Mouse (Mus musculus) ES-CJ7 (cell line): ENCODE measurements around the gene Man1c1.

Experiments used
- DNase-seq: peaks from one replicate; pipeline ENCODE4 v3.0.0; 2011; ENCODE audit warnings: low read depth, low spot score

Man1c1 gene

DNA sequence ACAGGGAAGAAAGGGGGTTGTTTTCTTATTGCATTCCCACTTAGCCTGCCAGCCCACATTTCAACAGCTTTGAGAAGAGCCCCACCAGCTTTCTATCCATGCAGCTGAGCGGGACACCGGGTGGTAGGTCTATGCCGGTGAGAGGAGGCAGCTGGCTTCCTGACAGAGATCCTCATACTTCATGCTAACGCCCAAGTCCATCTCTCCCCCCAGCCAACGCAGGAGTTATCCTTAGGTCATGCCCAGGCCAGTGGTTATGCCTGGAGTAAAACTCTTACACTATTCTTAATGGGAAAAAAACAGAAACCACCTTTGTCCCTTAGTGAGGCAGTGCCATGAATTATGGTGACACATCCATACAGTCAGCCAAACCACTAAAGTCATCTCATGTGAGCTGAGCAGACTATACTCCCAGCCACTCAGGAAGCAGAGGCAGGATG is 66.0 kb downstream of the Man1c1 start:
- DNase-seq, result no peak

DNA sequence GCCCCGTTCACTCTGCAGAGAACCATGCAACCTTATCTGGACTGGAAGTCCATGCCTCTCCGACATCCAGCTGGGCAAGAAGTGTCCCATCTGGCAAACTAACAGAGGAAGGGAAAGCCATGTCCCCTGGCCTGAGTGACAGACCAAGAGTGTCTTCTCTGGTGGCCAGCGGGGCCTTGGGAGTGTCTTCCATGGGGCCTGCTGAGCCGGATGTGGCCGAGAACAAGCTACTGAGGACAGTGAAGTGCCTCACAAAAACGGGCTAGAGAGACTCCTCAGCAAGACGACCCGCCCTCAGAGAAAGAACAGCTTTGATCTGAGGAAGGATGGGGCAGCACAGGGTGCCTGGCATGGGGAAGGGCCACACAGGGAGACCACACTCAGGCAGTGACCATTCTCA is 67.7 kb downstream of the Man1c1 start:
- no peak for DNase-seq

DNA sequence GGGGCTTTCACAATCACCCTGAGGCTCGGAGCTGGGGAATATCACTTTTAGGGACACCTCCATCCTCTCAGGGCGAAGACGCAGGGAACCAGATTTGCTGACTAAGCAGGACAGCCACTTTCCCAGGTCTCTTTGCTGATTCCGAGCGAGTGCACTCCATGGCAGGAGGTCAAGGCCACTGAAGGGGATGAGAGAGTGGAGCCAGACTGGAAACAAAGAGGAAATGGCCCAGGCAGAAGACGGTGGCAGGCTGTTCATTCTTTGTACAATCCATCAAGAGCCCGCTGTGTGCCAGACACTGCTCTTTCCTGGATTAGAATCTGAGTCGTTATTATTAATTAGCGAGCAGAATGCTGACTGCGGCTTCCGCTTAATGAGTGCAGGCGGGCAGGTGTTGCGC is 70.1 kb downstream of the Man1c1 start:
- peak; percentile 80 for DNase-seq

DNA sequence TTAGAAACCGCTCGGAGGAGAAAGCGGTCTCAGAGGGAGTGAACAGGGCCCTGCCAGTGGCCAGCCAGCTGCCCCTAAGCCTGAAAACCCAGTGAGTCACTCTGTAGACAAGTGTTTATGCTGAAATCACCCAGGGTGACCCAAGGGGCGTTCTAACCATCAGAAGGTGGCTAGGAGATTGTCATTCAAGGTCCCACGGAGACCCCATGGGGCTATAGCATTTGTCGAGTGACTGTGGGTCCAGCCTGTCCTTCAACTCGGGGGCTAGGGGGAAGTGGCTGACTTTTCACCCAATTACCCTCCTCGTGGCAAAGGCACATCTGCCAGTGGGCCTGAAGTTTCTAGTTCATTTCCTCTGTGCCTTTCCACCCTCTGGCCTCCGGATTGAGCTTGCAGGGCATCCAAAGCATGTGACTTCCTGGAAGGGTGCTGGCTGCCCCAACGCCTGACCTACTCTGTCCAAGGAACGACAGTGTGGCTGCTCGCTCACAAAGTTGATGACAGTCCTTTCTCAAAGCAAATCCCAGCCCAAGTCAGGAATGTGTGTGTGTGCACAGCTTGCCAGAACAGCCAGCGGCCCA is 71.9 kb downstream of the Man1c1 start:
- no peak for DNase-seq

DNA sequence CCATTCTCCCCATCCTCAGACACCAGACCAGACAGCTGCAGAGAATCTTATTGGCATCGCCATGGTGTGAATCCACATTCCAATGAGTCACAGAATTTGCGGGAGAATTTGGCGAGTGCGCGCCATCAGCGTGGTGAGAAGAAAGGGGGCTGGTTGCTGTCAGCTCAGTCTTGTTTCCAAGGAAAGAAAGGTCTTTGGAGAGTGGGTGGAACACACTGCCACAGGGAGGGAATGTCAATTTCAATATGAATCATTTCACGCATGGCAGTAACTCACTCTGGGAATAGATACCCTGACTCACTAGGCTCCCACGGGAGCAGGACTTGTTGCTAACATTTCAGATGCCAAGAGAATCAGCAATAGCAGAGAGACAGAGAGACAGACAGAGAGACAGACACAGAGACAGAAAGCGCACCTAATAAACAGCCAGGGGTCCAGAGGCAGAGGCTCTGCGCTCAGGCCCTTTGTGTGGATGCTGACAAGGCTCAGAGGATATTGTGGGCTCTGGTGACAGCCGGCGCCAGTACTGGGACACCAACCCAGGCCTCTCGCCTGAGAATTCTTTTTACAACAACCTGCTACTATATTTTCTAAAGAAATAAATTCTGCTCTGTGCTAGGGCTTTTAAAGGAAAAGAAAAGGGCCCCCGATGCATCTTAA is 72.5 kb downstream of the Man1c1 start:
- no peak for DNase-seq

DNA sequence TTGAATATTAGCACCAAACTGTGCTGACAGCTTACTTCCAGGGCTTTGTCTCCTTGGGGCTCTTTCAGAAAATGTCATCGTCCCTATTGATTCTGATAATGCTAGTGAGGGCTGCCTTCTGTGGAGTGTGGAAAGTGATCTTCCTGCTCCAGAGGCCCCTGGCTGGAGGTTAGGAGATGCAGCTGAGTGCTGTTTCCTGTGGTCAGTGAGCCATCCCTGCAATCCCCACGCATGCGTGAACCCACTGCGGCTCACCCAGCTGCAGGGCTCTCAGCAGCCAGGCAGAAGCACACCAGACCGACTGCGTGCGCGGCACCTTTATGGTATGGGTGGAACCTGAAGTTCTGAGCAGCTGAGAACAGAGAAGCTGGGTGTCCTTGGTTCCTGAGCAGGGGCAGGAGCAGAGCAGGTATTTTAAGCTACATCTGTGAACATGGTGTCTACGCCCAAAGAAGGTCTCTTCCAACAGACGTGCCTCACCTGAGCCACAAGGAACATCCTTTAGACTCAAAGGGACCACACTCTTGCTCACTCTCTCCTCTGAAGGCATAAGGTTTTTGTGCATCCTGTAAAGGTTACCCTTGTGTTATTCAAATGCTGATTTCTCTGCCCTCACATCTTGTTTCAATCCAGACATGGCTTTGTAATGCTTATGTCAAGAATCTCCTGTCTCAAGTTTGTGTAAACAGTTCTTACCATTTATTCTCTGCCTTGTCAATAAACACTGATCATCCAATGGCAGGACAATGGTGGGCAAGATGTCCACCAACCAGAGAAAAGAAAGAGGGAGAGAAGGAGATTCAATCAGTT is 75.3 kb downstream of the Man1c1 start:
- peak; percentile 90 for DNase-seq

DNA sequence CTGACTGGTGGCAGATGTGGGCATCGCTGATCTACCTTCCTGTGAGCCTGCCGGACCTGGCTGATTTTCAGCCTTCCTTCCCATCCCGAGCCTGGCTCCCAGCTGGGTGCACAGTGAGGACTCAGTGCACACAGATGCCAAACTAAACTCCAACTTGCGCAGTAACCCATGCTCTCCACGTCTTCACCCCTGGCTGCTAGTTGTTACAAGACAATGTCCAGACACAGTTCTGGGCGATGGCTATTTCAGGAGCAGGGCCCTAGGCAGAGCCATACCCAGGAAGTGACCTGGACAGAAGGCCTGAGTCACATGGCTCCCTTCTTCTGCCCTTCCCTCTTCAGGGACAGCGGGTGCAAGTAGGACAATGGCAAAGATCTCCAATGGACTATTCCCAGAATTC is 76.0 kb downstream of the Man1c1 start:
- DNase-seq, result no peak

DNA sequence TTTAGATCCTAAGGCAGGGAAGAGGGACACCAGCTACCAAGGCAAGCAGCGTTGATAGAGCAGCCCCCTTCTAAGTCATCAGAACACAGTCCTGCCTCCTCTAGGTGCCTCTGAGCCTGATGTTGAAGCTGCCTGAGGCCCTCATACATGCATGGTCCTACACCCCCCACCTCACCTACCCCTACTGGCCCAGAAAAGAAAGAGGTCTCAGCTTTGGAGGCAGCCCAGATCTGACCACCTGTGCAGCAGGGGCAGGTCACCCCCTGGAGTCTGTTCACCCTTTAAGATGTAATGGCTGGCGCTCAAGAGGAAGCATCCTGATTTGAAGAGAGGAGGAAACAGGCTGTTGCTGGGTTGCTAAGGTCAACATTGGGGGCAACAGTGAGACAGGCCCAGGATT is 77.2 kb downstream of the Man1c1 start:
- no peak for DNase-seq

DNA sequence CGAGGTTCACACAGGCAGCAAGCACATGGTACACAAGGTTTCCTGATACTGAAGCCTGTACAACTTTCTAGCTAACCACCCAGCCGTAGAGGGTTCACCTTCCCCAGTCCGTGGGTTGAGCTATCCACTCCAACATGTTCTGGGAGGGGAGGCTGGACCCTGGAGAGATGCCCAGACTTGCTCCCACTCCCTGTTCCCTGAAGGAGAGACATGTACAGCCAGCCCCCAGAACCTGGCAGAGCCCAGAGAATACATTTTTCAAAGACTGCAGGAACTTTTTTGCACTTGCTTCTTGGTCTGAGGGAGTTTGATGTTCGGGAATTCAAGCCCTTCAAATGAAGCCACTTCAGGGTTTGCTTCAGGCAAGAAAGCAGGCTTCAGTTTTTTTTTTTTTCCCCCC is 77.7 kb downstream of the Man1c1 start:
- DNase-seq, result no peak

DNA sequence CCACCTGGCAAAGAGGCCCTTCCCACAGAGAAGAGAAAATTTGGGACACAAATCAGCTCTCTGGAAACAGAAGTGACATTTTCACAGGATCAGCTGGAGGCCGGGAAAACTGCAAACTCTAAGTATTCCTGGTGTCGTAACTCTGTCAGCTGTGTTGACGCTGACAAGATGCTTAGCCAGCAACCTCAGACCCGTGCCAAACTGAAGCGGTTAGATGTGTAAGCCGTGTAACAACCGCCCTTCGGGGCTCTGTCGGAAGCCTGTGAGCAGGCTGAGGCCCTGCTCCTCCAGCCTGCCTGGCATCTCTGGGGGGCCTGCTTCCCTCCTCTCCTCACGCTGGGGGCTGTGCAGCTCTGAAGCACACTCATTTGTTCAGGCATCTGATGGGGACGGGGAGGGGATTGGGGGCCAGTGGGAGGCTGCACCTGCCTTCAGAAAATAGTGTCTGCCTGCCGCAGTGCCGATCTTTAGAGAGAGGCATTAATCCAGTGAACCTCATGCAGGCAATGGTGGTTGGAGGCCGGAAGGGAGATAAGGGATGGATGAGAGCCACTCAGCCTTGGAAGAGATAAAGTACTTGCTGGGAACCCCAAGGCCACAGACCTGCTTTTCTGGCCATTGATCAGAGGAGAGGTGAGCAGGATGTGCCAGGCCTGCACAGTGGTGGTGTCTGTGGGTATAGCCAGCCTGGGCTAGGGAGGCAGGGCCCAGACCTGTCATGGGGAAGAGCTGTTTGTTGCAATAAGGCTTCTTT is 79.8 kb downstream of the Man1c1 start:
- DNase-seq, result no peak

DNA sequence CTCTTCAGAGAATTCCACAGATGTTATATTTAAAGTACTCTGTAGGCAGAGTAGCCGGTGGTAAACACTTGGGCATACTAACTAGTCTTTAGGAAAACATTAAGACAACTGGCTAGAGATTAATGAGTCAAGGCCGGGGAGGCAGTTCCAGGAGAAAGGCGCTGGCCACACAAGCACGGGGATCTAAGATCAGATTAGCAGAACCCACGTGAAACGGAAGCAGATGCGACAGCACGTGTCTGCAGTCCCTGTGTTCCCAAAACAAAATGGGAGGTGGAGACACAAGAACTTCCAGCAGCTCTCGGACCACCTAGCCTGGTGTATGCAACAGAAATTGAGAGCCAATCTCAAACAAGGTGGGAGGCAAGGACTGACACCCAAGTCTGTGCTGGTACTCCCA is 82.4 kb downstream of the Man1c1 start:
- no peak for DNase-seq

DNA sequence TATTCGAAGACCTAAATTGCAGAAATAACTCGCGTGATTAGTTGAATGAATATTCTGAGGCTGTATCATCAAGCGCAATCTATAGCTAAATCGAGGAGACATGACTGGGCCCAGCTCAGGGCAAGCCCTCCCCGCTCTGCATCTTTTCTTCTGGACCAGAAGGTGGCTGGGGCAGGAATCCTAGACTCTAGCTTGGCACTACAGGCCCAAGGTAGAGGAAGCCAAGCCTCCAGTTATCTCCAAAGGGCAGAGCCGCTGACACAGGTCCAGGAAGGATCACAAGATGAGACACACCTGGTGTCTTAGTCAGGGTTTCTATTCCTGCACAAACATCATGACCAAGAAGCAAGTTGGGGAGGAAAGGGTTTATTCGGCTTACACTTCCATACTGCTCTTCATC is 83.8 kb downstream of the Man1c1 start:
- no peak for DNase-seq

DNA sequence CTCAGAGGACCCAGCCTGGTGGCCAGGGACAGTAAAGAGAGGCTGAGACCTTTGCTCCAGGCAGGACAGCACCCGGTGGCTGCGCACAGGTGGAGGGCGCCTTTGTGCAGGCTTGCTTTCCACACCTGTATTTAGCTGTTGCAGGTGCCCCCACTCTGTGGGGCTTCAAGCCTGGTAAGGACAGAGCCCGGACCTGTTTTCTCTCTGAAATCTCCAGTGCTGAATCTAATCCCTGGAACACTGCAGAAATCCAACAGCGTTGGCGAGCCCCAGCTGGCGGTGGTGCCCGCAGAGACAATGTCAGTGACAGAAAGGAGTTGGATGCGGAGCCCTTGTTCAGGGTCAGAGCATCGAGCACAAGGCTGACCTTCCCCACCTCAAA is 84.6 kb downstream of the Man1c1 start:
- no peak for DNase-seq

DNA sequence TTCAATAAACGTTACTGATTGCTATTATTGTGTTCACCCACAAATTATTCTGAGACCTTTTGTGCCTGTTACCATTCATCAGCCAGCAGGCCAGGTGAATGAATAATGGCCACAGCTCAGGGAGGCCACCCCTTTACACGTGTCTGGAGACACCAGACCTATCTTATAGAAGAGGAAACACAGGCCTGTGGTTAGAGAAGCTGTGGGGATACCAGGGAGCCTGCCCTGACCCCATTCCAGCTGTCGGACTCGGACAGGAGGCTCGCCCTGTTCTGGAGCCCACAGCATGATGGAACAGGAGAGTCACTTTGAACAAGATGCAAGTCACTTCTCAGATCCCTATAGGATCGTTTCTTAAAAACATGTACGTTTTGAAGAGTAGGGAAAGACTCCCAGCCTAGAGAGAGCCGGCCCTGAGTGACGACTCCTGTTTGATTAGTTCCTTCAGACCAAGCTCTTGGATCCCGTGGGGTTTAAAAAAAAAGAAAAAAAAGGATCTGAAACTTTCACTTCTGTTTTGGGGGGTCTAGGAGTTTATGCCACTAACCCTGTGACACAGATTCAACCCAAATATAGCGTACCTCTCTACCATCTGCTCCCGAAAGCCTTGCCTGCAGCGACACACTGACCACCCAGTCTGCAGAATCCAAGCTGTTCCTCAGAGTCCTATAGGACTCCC is 85.1 kb downstream of the Man1c1 start:
- DNase-seq, result no peak

DNA sequence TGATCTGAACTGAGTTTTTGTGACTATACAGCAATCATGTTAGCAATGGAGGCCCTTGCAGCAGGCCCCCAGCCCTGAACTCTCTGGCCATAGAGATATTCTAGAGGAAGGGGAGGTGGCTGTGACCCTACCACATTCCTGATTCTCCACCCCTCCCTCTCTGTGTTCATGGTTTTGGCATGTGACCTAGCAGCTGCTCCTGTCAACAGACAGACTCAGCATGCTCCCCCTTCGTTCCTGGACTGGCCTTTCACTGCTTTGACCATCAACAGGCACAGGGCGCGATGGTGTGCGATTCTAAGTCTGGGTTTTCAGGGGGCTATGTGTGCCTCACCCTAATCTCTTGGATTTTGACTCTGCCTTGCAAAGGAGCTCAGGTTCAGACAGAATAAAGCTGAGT is 86.3 kb downstream of the Man1c1 start:
- no peak for DNase-seq

DNA sequence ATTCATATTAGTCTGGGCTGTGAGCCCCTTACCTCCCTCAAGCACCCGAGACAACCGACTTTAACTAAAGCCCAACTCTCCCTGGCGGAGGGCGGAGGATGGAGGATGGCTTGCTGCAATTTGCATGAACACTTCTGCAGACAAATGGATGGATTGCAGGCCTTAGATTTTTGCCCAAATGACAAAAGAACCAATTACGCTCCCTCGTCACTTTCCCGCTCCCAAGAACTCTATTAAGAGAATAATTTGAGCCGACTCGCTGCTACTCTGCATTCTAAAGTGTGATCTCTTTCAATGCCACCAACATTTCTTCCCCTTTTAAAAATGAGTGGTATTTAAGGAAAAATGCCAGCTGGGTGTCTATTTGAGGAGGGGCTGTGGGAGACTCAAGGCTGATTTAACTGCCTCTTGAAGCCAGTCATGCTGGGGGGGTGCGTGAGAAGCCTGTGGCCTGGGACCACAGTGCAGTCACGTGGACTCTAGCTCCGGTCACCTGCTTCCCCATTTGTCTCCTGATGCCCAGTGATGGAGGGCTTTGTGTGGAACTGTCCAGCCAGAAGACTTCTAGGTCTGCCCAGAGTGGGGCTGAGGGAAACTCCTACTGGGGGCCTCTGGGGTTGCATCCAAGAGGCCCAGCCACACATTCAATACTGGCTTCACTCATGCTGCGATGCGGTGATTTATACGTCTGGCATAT is 88.0 kb downstream of the Man1c1 start:
- no peak for DNase-seq

DNA sequence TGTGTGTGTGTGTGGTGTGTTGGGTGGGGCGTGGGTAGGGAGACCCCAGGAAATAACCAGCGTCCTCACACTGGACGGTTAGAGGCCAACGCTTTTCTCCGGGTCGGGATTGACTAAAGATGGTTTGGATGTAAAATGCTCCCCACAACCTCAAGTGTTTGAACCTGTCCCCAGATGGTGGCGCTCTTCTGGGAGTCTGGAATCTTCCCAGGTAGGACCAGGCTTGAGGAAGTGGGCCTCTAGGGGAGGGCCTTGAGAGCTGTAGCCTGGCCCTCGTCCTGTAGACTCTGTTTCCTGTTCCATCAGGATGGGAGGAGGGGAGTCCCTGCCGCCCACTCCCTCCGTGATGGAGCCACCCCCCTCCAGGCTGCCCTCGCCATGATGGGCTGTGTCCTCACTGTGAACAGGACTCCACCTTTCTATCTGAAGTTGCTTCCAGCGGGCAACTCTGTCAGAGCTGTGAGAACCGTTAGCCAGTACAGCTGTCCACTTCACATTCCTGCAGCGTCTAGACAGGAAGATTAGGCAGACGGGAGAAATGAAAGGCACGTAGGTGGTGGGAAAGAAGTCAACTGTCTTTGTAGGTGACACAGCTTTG is 91.9 kb downstream of the Man1c1 start:
- peak; percentile 64 for DNase-seq

DNA sequence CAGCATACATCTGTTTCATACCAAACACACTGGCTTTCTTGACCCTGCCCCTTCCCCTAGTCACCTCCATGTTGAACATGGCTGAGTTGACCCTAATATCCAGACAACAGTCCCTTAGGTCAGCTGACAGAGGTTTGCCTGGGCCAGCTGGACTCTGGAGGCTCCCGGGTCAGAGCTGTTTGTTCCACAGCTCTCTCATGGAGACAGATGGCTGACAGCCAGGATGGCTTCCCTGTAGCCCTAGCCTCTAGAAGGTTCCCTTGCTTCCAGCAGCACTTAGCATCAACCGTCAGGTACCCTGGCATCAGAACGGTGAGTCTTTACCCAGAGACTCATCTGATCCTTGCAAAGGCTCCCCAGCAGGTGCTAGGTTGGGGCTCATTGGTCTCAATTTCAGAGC is 93.5 kb downstream of the Man1c1 start:
- no peak for DNase-seq

DNA sequence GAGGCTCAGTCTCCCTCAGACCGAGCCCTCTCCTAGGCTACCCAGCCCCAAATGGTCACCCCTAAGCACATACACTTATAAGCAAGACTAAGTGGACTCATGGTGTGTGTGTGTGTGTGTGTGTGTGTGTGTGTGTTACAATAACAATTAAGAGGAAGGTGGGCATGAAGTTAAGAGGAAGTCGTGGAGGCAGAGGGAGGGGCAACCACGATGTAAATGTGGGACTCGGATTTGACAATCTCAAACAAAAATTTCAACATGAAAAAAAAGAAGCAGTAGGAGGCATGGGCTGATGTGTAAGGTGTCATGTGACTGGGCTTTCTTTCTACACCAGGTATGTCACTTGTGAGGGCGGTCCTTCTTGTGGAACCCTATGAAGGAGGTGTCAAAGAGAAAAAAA is 96.4 kb downstream of the Man1c1 start:
- no peak for DNase-seq

DNA sequence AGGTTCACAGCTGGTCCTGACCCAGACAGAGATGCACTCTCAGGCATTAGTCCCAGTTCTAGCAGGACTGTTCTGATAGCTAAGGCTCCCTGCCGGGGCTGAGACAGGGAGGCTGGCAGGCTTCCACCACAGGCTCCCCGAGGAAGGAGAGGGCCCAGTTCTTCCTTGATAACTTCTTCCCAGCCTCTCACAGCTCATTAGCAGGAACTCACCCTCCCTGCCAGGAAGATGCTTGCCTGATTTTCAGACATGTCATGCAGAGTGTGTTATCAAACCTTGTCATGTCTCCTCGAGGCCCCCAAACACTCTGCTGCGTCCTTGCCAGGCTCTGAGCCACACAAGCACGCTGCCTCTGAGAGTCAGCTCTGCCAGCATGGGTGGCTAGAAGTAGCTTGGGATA is 98.0 kb downstream of the Man1c1 start:
- DNase-seq, result no peak

DNA sequence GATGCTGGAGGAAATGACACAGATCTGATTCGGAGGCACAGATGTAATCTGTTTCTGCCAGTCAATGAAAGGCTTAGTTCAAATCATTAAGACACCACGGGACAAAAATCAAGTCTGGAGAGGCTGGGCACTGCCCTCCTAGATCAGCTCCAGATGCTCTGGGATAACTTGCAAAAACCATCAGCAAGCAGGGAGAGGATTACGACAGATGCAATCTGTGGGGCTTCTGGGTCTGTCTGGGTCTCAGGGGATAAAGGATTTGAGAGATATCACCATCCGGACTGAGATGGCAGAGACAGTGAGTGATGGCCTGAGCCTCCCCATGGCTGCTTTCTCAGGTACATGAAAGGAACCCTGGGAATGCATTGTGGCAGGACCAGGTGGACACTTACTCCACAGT is 99.6 kb downstream of the Man1c1 start:
- no peak for DNase-seq
